Mouse (Mus musculus): ENCODE measurements at regions not wholly inside any gene's neighbourhood (a gene's known extent, or its start where the extent isn't known, plus 50 kb on each side); places are given as distances from the start of the nearest gene placed in this dataset.
"Not testable (repeated sequence)": the region's sequence is repeated elsewhere in the genome, so short reads cannot be mapped to it uniquely, and the experiment has no call there.

DNA sequence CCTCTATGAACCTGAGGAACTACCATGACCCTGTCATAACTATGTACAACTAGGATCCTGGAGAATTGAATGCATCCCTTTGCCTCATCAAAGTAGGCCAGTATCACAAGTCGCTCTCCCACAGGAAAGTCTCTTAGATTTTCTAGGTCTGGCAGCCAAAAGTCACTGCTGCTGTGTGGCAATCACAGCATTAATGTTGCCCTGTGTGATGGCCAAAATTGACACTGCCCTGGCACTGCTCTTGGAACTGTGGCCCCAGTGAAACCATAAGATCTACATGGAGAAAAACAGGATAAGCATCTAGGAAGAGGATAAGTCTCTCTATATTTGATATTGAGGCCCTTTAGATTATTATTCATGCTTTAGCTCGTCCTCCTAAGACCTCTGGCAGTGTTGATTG, 465.7 kb downstream of the Adam6a start:
- no peak for DNase-seq

- peak; percentile 38 to 63 for DNase-seq
Measured at GRCm38 (mm10) chr12:114012860-114013259, 469.2 kb downstream of the Adam6a start.

DNA sequence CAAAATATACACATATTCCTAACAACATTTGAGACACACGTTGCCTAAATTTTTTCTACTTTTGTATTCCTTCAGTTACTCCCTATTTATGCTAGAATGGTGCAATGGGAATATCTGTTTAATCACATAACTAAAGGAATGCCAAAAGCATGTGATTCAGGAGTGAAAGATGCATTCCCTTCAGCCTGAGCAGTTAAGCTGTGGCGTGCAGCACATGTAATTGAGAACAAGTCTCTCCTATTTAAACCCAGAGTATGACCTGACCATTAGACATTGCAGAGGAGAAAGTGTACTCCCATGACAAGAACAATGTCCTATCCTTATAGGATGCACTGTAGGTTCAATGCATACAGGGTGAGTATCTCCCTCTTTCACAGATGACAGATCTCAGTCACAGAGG, 493.3 kb downstream of the Adam6a start:
- DNase-seq, result not testable (repeated sequence)

DNA sequence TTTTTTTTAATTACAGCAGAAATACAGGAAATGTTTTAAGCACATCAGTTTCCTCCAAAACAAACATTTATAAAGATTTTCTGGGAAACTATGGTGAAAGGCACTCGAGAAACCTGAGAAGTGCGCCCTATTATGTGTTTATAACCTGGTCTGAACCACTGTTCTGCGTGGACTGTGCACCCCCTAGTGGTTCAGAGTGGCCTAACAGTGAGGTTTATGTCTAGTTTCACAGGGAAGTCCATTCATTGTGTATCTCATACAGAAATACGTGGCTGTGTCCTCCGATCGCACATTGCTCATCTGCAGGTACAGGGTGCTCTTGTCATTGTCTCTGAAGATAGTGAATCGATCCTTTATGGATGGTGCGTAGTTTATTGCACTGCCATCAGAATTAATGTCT, 504.3 kb downstream of the Adam6a start:
- not testable (repeated sequence) for DNase-seq

- DNase-seq, result no peak
Measured at GRCm38 (mm10) chr12:114053341-114053740, 509.6 kb downstream of the Adam6a start.

GRCm38 (mm10) chr12:114059615-114060014, 515.9 kb downstream of the Adam6a start:
- no peak for DNase-seq

DNA sequence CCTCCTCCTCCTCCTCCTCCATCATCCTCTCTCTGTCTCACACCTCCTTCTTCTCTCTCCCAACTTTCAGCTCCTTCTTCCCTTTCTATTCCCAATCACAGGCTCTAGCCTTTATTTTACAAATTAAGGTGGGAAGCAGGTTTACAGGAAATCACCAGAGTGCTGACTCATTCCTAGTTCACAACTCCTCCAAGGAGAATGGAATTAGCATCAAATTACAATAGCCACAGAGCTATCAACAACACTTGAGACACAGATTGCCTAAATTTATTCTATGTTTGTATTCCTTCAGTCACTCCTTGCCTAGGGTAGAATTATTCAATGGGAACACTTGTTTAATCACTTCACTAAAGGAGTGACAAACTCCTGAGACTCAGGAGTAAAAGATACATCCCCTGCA, 523.5 kb downstream of the Adam6a start:
- no peak for DNase-seq

GRCm38 (mm10) chr12:114108731-114109130, 565.0 kb downstream of the Adam6a start:
- DNase-seq, result not testable (repeated sequence)

GRCm38 (mm10) chr12:114134897-114135296, 591.2 kb downstream of the Adam6a start:
- DNase-seq, result no peak

DNA sequence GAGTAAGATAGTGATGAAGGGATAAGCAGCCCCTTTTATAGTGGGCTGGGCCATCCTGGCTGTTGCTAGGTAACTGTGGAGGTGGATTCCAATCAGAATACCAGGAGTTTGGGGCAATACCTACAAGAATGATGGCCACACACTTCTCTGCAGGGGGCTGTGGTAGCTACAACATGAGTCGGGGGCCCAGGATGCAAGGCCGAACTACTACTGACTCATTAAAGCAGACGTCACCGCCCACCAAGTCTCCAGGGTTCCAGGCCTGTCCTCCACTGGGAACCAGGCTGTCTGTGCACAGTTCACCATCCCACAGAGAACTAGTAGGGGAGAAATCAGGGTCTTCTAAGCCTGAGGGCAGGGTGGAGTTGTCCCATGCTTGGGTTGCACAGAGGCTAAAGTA, 605.1 kb downstream of the Adam6a start:
- no peak for DNase-seq

DNA sequence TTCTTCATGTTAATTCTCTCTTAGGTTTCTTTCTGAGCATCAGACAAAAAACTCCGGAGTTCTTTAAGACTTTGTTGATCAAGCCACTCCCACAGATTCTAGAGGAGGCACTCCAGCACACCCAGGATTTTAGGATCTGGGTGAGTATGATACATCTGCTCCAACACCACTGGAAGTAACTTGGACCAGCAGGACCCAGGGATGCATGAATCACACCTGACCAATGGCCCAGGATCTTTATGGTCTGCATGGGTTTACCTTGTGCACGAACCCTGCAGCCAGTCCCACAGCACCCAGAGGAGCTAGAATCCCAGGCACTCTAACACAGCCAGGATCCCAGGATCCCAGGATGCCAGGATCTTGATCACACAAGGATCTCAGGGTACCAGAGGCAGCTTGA, 628.6 kb downstream of the Adam6a start:
- DNase-seq, result no peak

DNA sequence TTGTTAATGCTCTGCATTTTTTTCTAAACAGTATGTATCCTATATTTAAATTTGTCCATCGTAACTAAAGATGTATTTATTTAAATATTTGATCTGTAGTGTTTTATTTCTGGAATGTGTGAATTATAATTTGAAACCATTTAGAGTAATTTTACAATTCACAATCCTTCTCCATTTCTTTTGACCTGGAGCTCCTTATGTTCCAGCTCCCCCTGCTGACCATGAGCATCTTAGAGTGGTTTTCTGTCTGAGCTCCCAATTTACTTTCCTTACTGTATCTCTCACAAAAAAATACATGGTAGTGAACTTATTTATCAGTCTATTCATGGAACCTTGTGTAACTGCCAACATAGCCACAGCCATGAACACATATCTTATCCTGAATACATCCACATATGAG, 655.8 kb downstream of the Adam6a start:
- no peak for DNase-seq

GRCm38 (mm10) chr12:114222541-114222940, 678.8 kb downstream of the Adam6a start:
- no peak for DNase-seq

All from lung, postnatal 4 days (tissue).